Mouse (Mus musculus) kidney, adult 2 months (tissue): Measurements from ENCODE around the gene Cdc42ep2.

Experiments used
- CTCF ChIP-seq: fragments of 200-500 bp; conservative IDR thresholded peaks from 2 replicates; pipeline ENCODE4 v1.5.1; 2011; ENCODE audit warnings: low read depth, mild to moderate bottlenecking, control low read depth, low read length, moderate library complexity, mixed read lengths; ENCODE audit not compliant: insufficient read depth, insufficient read length
- POLR2A ChIP-seq: fragments of 200-500 bp; IDR thresholded peaks from one replicate; pipeline ENCODE4 v1.6.1; 2011; ENCODE audit warnings: low read depth, low read length, control low read depth

- TF ChIP-seq CTCF (no peak), POLR2A (no peak)
Observed at GRCm38 (mm10) chr19:5953201-5953770, 28.7 kb upstream of the Cdc42ep2 start.
